Mouse (Mus musculus): Measurements from ENCODE around the gene Dip2a. TPM values are rescaled to one million over a fixed set of nuclear protein-coding genes. Genes with fewer than 3 reads are reported as not detected.

Gene Dip2a
- total RNA-seq, 1 experiment: 9.0 TPM

DNA sequence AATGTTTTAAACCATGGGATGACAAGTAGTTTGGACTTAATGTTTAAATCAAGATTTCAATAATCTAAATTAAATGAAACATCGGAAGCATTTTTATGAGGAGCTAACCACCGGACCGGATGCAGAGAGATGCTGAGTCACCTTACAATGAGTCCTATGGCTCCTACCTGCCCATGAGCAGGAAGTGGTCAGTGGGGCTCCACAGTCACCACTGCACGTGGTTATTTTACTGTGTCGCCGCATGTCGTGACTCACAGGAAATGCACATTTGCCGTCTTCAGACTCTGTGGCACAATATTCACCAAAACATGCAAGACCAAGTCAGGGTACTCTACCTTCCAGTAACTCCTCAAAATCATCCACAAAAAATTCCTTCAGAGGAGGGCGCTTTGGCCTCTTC is 38.4 kb downstream of the Dip2a start:
- in situ Hi-C loops (cut with MboI; ENCODE audit: low sequenced_read_pairs in 2 of 2, unreplicated experiment in 2 of 2): no loop called here
- DNase-seq (ENCODE audit: low read depth, low spot score): no peak

GRCm38 (mm10) chr10:76300133-76300532 is 45.0 kb downstream of the Dip2a start:
- H3K27ac ChIP-seq (ENCODE audit: insufficient read depth, low read depth, low read length, poor library complexity, severe bottlenecking): no peak overlapping the region
- no peak overlapping the region for H3K4me3 ChIP-seq (ENCODE audit: insufficient read depth in 1 of 2, low read depth in 1 of 2, low read length in 2 of 2, poor library complexity in 1 of 2, severe bottlenecking in 1 of 2)
- TF ChIP-seq CHD2 (IDR thresholded peaks at IDR 0.05; ENCODE audit: low read depth, low read length) (no peak), MAFK (IDR thresholded peaks at IDR 0.05; ENCODE audit: insufficient read depth, low read depth, low read length) (no peak), ZC3H11A (IDR thresholded peaks at IDR 0.05; ENCODE audit: borderline replicate concordance, low read depth, low read length) (no peak)
- DNase-seq (ENCODE audit: low read depth, low spot score): no peak
- no peaks in the 10 kb centered on the region for H3K9me3 ChIP-seq (ENCODE audit: control insufficient read depth, insufficient read depth, low read depth, low read length)
- H3K9ac ChIP-seq (ENCODE audit: insufficient read depth, low read depth, low read length, poor library complexity, severe bottlenecking): no peak overlapping the region
- peaks cover 0 to 9% of the 10 kb centered on the region in 2 experiments; a peak in 2 of 4 replicates for H3K4me1 ChIP-seq (ENCODE audit: control insufficient read depth in 2 of 2, insufficient read depth in 2 of 2, low read length in 2 of 2, poor library complexity in 1 of 2)
- H3K36me3 ChIP-seq (ENCODE audit: control insufficient read depth, insufficient read depth, low read length, poor library complexity, severe bottlenecking): no peaks in the 10 kb centered on the region; the same call in 1 of the 2 replicates
- in situ Hi-C loops (cut with MboI; ENCODE audit: low sequenced_read_pairs in 2 of 2, unreplicated experiment in 2 of 2): no loop called here

More for the DNA sequence above, 38.4 kb downstream of the Dip2a start:
- H3K9ac ChIP-seq (ENCODE audit: insufficient read depth, low read depth, low read length, poor library complexity, severe bottlenecking): no peak overlapping the region
- no peak for TF ChIP-seq ZNF384 (IDR thresholded peaks at IDR 0.05; ENCODE audit: low read depth, low read length)
- no peak for TF ChIP-seq CHD2 (IDR thresholded peaks at IDR 0.05; ENCODE audit: low read depth, low read length)
- no peak for TF ChIP-seq MAFK (IDR thresholded peaks at IDR 0.05; ENCODE audit: insufficient read depth, low read depth, low read length)
- no peak overlapping the region for H3K4me3 ChIP-seq (ENCODE audit: insufficient read depth in 1 of 2, low read depth in 1 of 2, low read length in 2 of 2, poor library complexity in 1 of 2, severe bottlenecking in 1 of 2)
- no peak overlapping the region for H3K27ac ChIP-seq (ENCODE audit: insufficient read depth, low read depth, low read length, poor library complexity, severe bottlenecking)
- H3K9me3 ChIP-seq (ENCODE audit: control insufficient read depth, insufficient read depth, low read depth, low read length): no peaks in the 10 kb centered on the region
- peaks cover 0 to under 1% of the 10 kb centered on the region in 2 experiments; a peak in 1 of 4 replicates for H3K4me1 ChIP-seq (ENCODE audit: control insufficient read depth in 2 of 2, insufficient read depth in 2 of 2, low read length in 2 of 2, poor library complexity in 1 of 2)
- no peaks in the 10 kb centered on the region for H3K36me3 ChIP-seq (ENCODE audit: control insufficient read depth, insufficient read depth, low read length, poor library complexity, severe bottlenecking)

DNA sequence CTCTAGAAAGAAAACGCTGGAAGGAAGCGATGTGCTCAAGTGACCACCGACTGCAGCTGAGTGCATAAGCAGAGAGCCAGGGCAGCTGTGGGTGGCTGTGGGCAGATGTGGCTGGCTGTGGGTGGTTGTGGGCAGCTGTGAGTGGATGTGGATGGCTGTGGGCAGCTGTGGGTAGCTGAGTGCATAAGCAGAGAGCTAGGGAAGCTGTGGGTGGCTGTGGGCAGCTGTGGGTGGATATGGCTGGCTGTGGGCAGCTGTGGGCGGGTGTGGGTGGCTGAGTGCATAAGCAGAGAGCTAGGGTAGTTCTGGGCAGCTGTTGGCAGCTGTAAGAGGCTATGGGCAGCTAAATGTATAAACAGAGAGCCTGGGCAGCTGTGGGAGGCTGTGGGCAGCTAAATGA is 51.9 kb downstream of the Dip2a start:
- TF ChIP-seq HCFC1 (IDR thresholded peaks at IDR 0.05; ENCODE audit: borderline replicate concordance, insufficient read depth, low read length) (no peak), ZC3H11A (IDR thresholded peaks at IDR 0.05; ENCODE audit: borderline replicate concordance, low read depth, low read length) (no peak), ZNF384 (IDR thresholded peaks at IDR 0.05; ENCODE audit: low read depth, low read length) (no peak), CHD2 (IDR thresholded peaks at IDR 0.05; ENCODE audit: low read depth, low read length) (no peak), MAFK (IDR thresholded peaks at IDR 0.05; ENCODE audit: insufficient read depth, low read depth, low read length) (no peak)
- H3K36me3 ChIP-seq (ENCODE audit: control insufficient read depth, insufficient read depth, low read length, poor library complexity, severe bottlenecking): no peaks in the 10 kb centered on the region; the same call in 1 of the 2 replicates
- H3K9me3 ChIP-seq (ENCODE audit: control insufficient read depth, insufficient read depth, low read depth, low read length): no peaks in the 10 kb centered on the region
- H3K27ac ChIP-seq (ENCODE audit: insufficient read depth, low read depth, low read length, poor library complexity, severe bottlenecking): no peak overlapping the region
- H3K9ac ChIP-seq (ENCODE audit: insufficient read depth, low read depth, low read length, poor library complexity, severe bottlenecking): no peak overlapping the region
- in situ Hi-C loops (cut with MboI; ENCODE audit: low sequenced_read_pairs in 2 of 2, unreplicated experiment in 2 of 2): no loop called here
- no peak overlapping the region for H3K4me3 ChIP-seq (ENCODE audit: insufficient read depth in 1 of 2, low read depth in 1 of 2, low read length in 2 of 2, poor library complexity in 1 of 2, severe bottlenecking in 1 of 2)
- H3K4me1 ChIP-seq (ENCODE audit: control insufficient read depth in 2 of 2, insufficient read depth in 2 of 2, low read length in 2 of 2, poor library complexity in 1 of 2): no peaks in the 10 kb centered on the region
- DNase-seq (ENCODE audit: low read depth, low spot score): no peak

DNA sequence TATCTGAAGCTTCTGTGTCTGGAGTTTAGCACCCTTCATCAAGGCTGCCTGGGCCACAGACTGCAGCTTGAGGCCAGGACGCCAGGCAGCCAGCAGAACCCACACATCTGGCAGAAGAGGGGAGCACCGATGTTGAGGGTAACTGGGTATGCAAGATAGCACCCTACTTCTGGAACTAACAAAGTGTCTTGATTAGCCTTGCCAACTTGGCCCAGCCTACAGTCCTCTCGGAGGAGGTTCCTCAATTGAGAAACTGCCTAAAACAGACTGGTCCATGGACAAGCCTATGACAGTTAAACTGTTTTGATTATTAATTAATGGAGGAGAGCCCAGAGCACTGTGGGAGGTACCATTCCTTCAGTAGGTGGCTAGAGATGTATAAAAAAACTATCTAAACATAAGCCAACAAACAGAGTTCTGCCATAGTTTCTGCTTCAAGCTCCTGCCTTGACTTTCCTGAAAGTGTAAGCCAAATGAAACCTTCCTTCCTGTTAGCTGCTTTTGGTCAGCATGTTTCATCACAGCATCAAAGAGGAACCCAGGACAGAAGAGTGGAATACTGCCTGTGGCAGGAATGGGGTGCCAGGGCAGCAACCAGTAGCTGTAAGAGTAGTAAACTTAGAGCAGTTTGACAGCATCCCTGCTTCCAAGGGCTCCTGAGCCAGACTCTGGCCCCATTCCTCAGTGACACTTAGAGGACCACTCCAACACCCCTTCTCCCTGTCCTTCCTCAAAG is 55.0 kb downstream of the Dip2a start:
- no peak overlapping the region for H3K4me3 ChIP-seq (ENCODE audit: insufficient read depth in 1 of 2, low read depth in 1 of 2, low read length in 2 of 2, poor library complexity in 1 of 2, severe bottlenecking in 1 of 2)
- H3K36me3 ChIP-seq (ENCODE audit: control insufficient read depth, insufficient read depth, low read length, poor library complexity, severe bottlenecking): no peaks in the 10 kb centered on the region

More for the DNA sequence above, 55.0 kb downstream of the Dip2a start:
- Histone ChIP-seq H3K4me1 (ENCODE audit: control insufficient read depth in 2 of 2, insufficient read depth in 2 of 2, low read length in 2 of 2, poor library complexity in 1 of 2) (no peaks in the 10 kb centered on the region), H3K27ac (ENCODE audit: insufficient read depth, low read depth, low read length, poor library complexity, severe bottlenecking) (no peak overlapping the region), H3K9ac (ENCODE audit: insufficient read depth, low read depth, low read length, poor library complexity, severe bottlenecking) (no peak overlapping the region), H3K9me3 (ENCODE audit: control insufficient read depth, insufficient read depth, low read depth, low read length) (no peaks in the 10 kb centered on the region)
- in situ Hi-C loops (cut with MboI; ENCODE audit: low sequenced_read_pairs in 2 of 2, unreplicated experiment in 2 of 2): no loop called here
- no peak for DNase-seq (ENCODE audit: low read depth, low spot score)
- TF ChIP-seq CHD2 (IDR thresholded peaks at IDR 0.05; ENCODE audit: low read depth, low read length) (no peak), MAFK (IDR thresholded peaks at IDR 0.05; ENCODE audit: insufficient read depth, low read depth, low read length) (no peak), ZNF384 (IDR thresholded peaks at IDR 0.05; ENCODE audit: low read depth, low read length) (no peak), ZC3H11A (IDR thresholded peaks at IDR 0.05; ENCODE audit: borderline replicate concordance, low read depth, low read length) (no peak), HCFC1 (IDR thresholded peaks at IDR 0.05; ENCODE audit: borderline replicate concordance, insufficient read depth, low read length) (no peak)

All from ES-E14 (cell line).